In genomic region chr11:3912100-3912874, GRCm38 (mm10) we compare ENCODE assay signal across 8 mouse cellular contexts. TPM values are rescaled to one million over a fixed set of nuclear protein-coding genes. Genes with fewer than 3 reads are reported as not detected.
A peak's percentile ranks its signal among the peaks of the same experiment; 100 is the strongest.
DNase-seq lines count a peak whose midpoint lies in the region; ATAC-seq and TF ChIP-seq lines count a peak whose summit lies in the region.

No protein-coding gene starts in this region.

- WGBS in hindbrain, embryonic 14.5 days: 13% methylated on average over 19 of the region's 19 CpGs
- 18% methylated on average over 19 of the region's 19 CpGs for WGBS in lung, embryonic 15.5 days
- WGBS in stomach, embryonic 15.5 days: 23% methylated on average over 19 of the region's 19 CpGs

- peaks cover 44% of the 10 kb centered on the region for H3K27me3 ChIP-seq in erythroblast, embryonic 14.5 days (ENCODE audit: control insufficient read depth)
- peaks cover 61% of the 10 kb centered on the region for H3K27me3 ChIP-seq in E14TG2a.4 (ENCODE audit: insufficient read depth, low read length)
- H3K27me3 ChIP-seq in hindbrain, embryonic 14.5 days (ENCODE audit: control insufficient read depth, insufficient read depth, low read length): no peaks in the 10 kb centered on the region
- peaks cover 9% of the 10 kb centered on the region; the same call in 1 of the 2 replicates for H3K27me3 ChIP-seq in lung, embryonic 15.5 days
- H3K27me3 ChIP-seq in stomach, embryonic 15.5 days (replicated peaks): peaks cover 7% of the 10 kb centered on the region; the same call in 1 of the 2 replicates

- H3K36me3 ChIP-seq in erythroblast, embryonic 14.5 days (ENCODE audit: control insufficient read depth): no peaks in the 10 kb centered on the region
- H3K36me3 ChIP-seq in E14TG2a.4 (ENCODE audit: insufficient read depth, low read length): peaks cover 6% of the 10 kb centered on the region
- 0 out of 2 replicates have a peak, but pooled peaks cover 4% of the 10 kb centered on the region for H3K36me3 ChIP-seq in hindbrain, embryonic 14.5 days (replicated peaks; ENCODE audit: control insufficient read depth, insufficient read depth)
- no peaks in the 10 kb centered on the region for H3K36me3 ChIP-seq in lung, embryonic 15.5 days
- no peaks in the 10 kb centered on the region for H3K36me3 ChIP-seq in stomach, embryonic 15.5 days

- H3K4me3 ChIP-seq in erythroblast, embryonic 14.5 days (replicated peaks): peak overlapping the region; percentile 30
- H3K4me3 ChIP-seq in E14TG2a.4 (replicated peaks; ENCODE audit: low read length): peak overlapping the region; percentile 86
- peak overlapping the region; percentile 94 for H3K4me3 ChIP-seq in cortical plate, adult 2 months (ENCODE audit: insufficient read depth, low read length)
- peak overlapping the region; percentile 62 for H3K4me3 ChIP-seq in hindbrain, embryonic 14.5 days (replicated peaks; ENCODE audit: low read length)
- peak overlapping the region; percentile 64 for H3K4me3 ChIP-seq in lung, embryonic 15.5 days
- peak overlapping the region; percentile 58 for H3K4me3 ChIP-seq in stomach, embryonic 15.5 days (replicated peaks)

- ATAC-seq in erythroblast, adult 5-6 weeks (replicated peaks; ENCODE audit: low FRiP score, poor library complexity, severe bottlenecking): no peak
- peak; percentile 9 for ATAC-seq in hindbrain, embryonic 14.5 days (ENCODE audit: low FRiP score)
- no peak for ATAC-seq in lung, embryonic 15.5 days (ENCODE audit: borderline replicate concordance, extremely low read depth, low FRiP score, low TSS enrichment)
- ATAC-seq in stomach, embryonic 15.5 days (ENCODE audit: insufficient read depth, low FRiP score, low read depth): no peak

- H3K4me2 ChIP-seq in hindbrain, embryonic 14.5 days (replicated peaks): peak overlapping the region; percentile 85
- H3K4me2 ChIP-seq in lung, embryonic 15.5 days: peak overlapping the region; percentile 95
- peak overlapping the region; percentile 83 for H3K4me2 ChIP-seq in stomach, embryonic 15.5 days

- no peak for TF ChIP-seq CTCF in E14TG2a.4 (conservative IDR thresholded peaks at IDR 0.05; ENCODE audit: low read length)
- TF ChIP-seq CTCF in cortical plate, adult 2 months (IDR thresholded peaks at IDR 0.05; ENCODE audit: extremely low read depth, insufficient read depth, low read length): no peak

- H3K27ac ChIP-seq in cortical plate, adult 2 months (ENCODE audit: insufficient read depth, low read length): 0 out of 2 replicates have a peak overlapping the region, but pooled peaks have one; percentile 85
- peak overlapping the region; percentile 27; the same call in 1 of the 2 replicates for H3K27ac ChIP-seq in hindbrain, embryonic 14.5 days
- H3K27ac ChIP-seq in lung, embryonic 15.5 days: no peak overlapping the region
- H3K27ac ChIP-seq in stomach, embryonic 15.5 days: no peak overlapping the region

- TF ChIP-seq POLR2A in cortical plate, adult 2 months (IDR thresholded peaks at IDR 0.05; ENCODE audit: extremely low read depth, insufficient read depth, low read length): no peak

- DNase-seq in hindbrain, embryonic 14.5 days (ENCODE audit: low spot score): peak; percentile 58
- DNase-seq in urinary bladder, postnatal 14 days (ENCODE audit: low spot score): no peak

- peaks cover 22% of the 10 kb centered on the region for H3K4me1 ChIP-seq in erythroblast, embryonic 14.5 days (ENCODE audit: control insufficient read depth)
- H3K4me1 ChIP-seq in E14TG2a.4 (replicated peaks; ENCODE audit: low read depth, low read length): peaks cover 34% of the 10 kb centered on the region
- H3K4me1 ChIP-seq in cortical plate, adult 2 months (ENCODE audit: control insufficient read depth, insufficient read depth, low read length): peaks cover 19% of the 10 kb centered on the region
- H3K4me1 ChIP-seq in hindbrain, embryonic 14.5 days (replicated peaks; ENCODE audit: control insufficient read depth, insufficient read depth, low read length): peaks cover 43% of the 10 kb centered on the region
- peaks cover 38% of the 10 kb centered on the region for H3K4me1 ChIP-seq in lung, embryonic 15.5 days
- peaks cover 34% of the 10 kb centered on the region for H3K4me1 ChIP-seq in stomach, embryonic 15.5 days

- H3K9me3 ChIP-seq in erythroblast, embryonic 14.5 days (ENCODE audit: control insufficient read depth, low read length): peaks cover 6% of the 10 kb centered on the region; the same call in 1 of the 2 replicates
- no peaks in the 10 kb centered on the region for H3K9me3 ChIP-seq in E14TG2a.4 (ENCODE audit: low read length)
- H3K9me3 ChIP-seq in hindbrain, embryonic 14.5 days (ENCODE audit: control insufficient read depth, low read length): no peaks in the 10 kb centered on the region
- no peaks in the 10 kb centered on the region for H3K9me3 ChIP-seq in lung, embryonic 15.5 days
- no peaks in the 10 kb centered on the region for H3K9me3 ChIP-seq in stomach, embryonic 15.5 days

- peak overlapping the region; percentile 77 for H3K9ac ChIP-seq in hindbrain, embryonic 14.5 days
- no peak overlapping the region for H3K9ac ChIP-seq in lung, embryonic 15.5 days
- H3K9ac ChIP-seq in stomach, embryonic 15.5 days: no peak overlapping the region

RNA-seq across cellular contexts. Expression of gene Slc35e4, which starts 2.2 kb away (rescaled TPM):
- polyA plus RNA-seq in erythroblast, embryonic 14.5 days (2012): 0.04 and 0.14 TPM in 2 replicates
- 0.38 and 0.63 TPM in 2 replicates for total RNA-seq in erythroblast, adult 5-6 weeks (2015; ENCODE audit: low replicate concordance)
- not detected in 2 replicates for total RNA-seq in erythroblast, adult 5-6 weeks (2017; ENCODE audit: low replicate concordance)
- polyA plus RNA-seq in cortical plate, adult 2 months (2012; rRNA removed): 20.7 and 21.7 TPM in 2 replicates
- 11.2 and 14.2 TPM in 2 replicates for polyA plus RNA-seq in hindbrain, embryonic 14.5 days (2014; fragmentation: Nextera tagmentation; extraction: Ambion mirVana)
- 3.4 and 3.8 TPM in 2 replicates for polyA plus RNA-seq in lung, embryonic 15.5 days (2015; fragmentation: Nextera tagmentation; extraction: Ambion mirVana)
- 4.0 and 4.7 TPM in 2 replicates for polyA plus RNA-seq in stomach, embryonic 15.5 days (2015; fragmentation: Nextera tagmentation; extraction: Ambion mirVana)

RNA-seq across cellular contexts. Expression of gene Dusp18, which starts 17.2 kb away (rescaled TPM):
- polyA plus RNA-seq in erythroblast, embryonic 14.5 days (2012): not detected in 2 replicates
- total RNA-seq in erythroblast, adult 5-6 weeks (2015; ENCODE audit: low replicate concordance): not detected in 2 replicates
- 0.09 TPM in 1 of 2 replicates, not detected in the other for total RNA-seq in erythroblast, adult 5-6 weeks (2017; ENCODE audit: low replicate concordance)
- polyA plus RNA-seq in cortical plate, adult 2 months (2012; rRNA removed): 19.3 and 19.4 TPM in 2 replicates
- 29.2 and 30.2 TPM in 2 replicates for polyA plus RNA-seq in hindbrain, embryonic 14.5 days (2014; fragmentation: Nextera tagmentation; extraction: Ambion mirVana)
- polyA plus RNA-seq in lung, embryonic 15.5 days (2015; fragmentation: Nextera tagmentation; extraction: Ambion mirVana): 9.8 and 10.2 TPM in 2 replicates
- 8.0 and 8.1 TPM in 2 replicates for polyA plus RNA-seq in stomach, embryonic 15.5 days (2015; fragmentation: Nextera tagmentation; extraction: Ambion mirVana)

RNA-seq across cellular contexts. Expression of gene 4921536K21Rik, which starts 17.4 kb away (rescaled TPM):
- 0.02 TPM in 1 of 2 replicates, not detected in the other for polyA plus RNA-seq in erythroblast, embryonic 14.5 days (2012)
- total RNA-seq in erythroblast, adult 5-6 weeks (2015; ENCODE audit: low replicate concordance): not detected in 2 replicates
- total RNA-seq in erythroblast, adult 5-6 weeks (2017; ENCODE audit: low replicate concordance): not detected in 2 replicates
- 0.25 and 0.29 TPM in 2 replicates for polyA plus RNA-seq in cortical plate, adult 2 months (2012; rRNA removed)
- polyA plus RNA-seq in hindbrain, embryonic 14.5 days (2014; fragmentation: Nextera tagmentation; extraction: Ambion mirVana): 0.13 and 0.28 TPM in 2 replicates
- polyA plus RNA-seq in lung, embryonic 15.5 days (2015; fragmentation: Nextera tagmentation; extraction: Ambion mirVana): 0.37 and 0.39 TPM in 2 replicates
- polyA plus RNA-seq in stomach, embryonic 15.5 days (2015; fragmentation: Nextera tagmentation; extraction: Ambion mirVana): 0.19 and 0.32 TPM in 2 replicates

RNA-seq across cellular contexts. Expression of gene Tcn2, which starts 19.7 kb away (rescaled TPM):
- 0.07 and 0.08 TPM in 2 replicates for polyA plus RNA-seq in erythroblast, embryonic 14.5 days (2012)
- 33.4 and 50.3 TPM in 2 replicates for total RNA-seq in erythroblast, adult 5-6 weeks (2015; ENCODE audit: low replicate concordance)
- total RNA-seq in erythroblast, adult 5-6 weeks (2017; ENCODE audit: low replicate concordance): 12.0 and 20.8 TPM in 2 replicates
- 32.0 and 33.7 TPM in 2 replicates for polyA plus RNA-seq in cortical plate, adult 2 months (2012; rRNA removed)
- 31.0 and 31.4 TPM in 2 replicates for polyA plus RNA-seq in hindbrain, embryonic 14.5 days (2014; fragmentation: Nextera tagmentation; extraction: Ambion mirVana)
- polyA plus RNA-seq in lung, embryonic 15.5 days (2015; fragmentation: Nextera tagmentation; extraction: Ambion mirVana): 47.7 and 52.1 TPM in 2 replicates
- 40.0 and 43.6 TPM in 2 replicates for polyA plus RNA-seq in stomach, embryonic 15.5 days (2015; fragmentation: Nextera tagmentation; extraction: Ambion mirVana)

RNA-seq across cellular contexts. Expression of gene Osbp2, which starts 48.6 kb away (rescaled TPM):
- polyA plus RNA-seq in erythroblast, embryonic 14.5 days (2012): not detected in 2 replicates
- not detected in 2 replicates for total RNA-seq in erythroblast, adult 5-6 weeks (2015; ENCODE audit: low replicate concordance)
- not detected in 2 replicates for total RNA-seq in erythroblast, adult 5-6 weeks (2017; ENCODE audit: low replicate concordance)
- 129 and 131 TPM in 2 replicates for polyA plus RNA-seq in cortical plate, adult 2 months (2012; rRNA removed)
- 23.8 and 27.9 TPM in 2 replicates for polyA plus RNA-seq in hindbrain, embryonic 14.5 days (2014; fragmentation: Nextera tagmentation; extraction: Ambion mirVana)
- 0.20 and 0.34 TPM in 2 replicates for polyA plus RNA-seq in lung, embryonic 15.5 days (2015; fragmentation: Nextera tagmentation; extraction: Ambion mirVana)
- 0.39 and 0.40 TPM in 2 replicates for polyA plus RNA-seq in stomach, embryonic 15.5 days (2015; fragmentation: Nextera tagmentation; extraction: Ambion mirVana)

Comparison
In these comparisons a context has a peak if more than half of its experiments do, and no peak if none do; other contexts are left out.
1. H3K4me3 ChIP-seq: peak in every context shown above with its lines; median percentile 94 in cortical plate, adult 2 months; 86 in E14TG2a.4; 64 in lung, embryonic 15.5 days; 62 in hindbrain, embryonic 14.5 days; 58 in stomach, embryonic 15.5 days; 30 in erythroblast, embryonic 14.5 days.
2. H3K27ac ChIP-seq: peak in cortical plate, adult 2 months (single experiment) and hindbrain, embryonic 14.5 days (single experiment); none in lung, embryonic 15.5 days (single experiment) and stomach, embryonic 15.5 days (single experiment).
3. Peak in every context shown above with its lines, with median percentiles within 50 percentile points of each other: H3K4me2 ChIP-seq.